Mouse (Mus musculus) layer of hippocampus, adult 18-20 months (tissue): Measurements from ENCODE around the gene Btbd9. TPM values are rescaled to one million over a fixed set of nuclear protein-coding genes. Genes with fewer than 3 reads are reported as not detected.

Experiments used
- DNase-seq, 2 experiments: peaks; one replicate each; pipeline ENCODE4 v3.0.0; 2022; ENCODE audit warnings: low spot score in 2 of 2
- total RNA-seq, 2 experiments: library from RNA; stranded (reverse); gene quantifications; 2 replicates each; pipeline ENCODE4 v1.2.3; 2021

The Btbd9 gene
- total RNA-seq, 2 experiments from 2014 or later: 153 to 166 TPM

DNA sequence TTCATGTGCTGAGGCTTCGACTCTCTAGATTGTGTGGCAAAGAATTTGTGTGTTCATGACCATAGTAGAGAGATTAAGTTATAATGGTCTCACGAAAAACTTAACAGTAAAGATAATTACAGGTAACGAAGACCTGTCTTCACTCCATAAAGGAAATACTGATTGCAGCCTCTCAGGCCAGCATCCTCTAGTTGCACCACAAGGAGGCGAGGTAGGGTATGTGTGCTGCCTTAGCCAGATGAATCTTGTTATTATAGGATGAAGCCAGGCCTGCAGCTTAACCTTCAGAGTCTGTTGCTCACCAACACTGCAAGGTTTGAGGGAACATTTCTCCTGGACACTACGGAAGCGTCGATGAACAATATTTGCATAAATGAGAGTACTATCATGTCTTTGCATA lies 170.3 kb downstream of the Btbd9 start:
- DNase-seq: no peak

DNA sequence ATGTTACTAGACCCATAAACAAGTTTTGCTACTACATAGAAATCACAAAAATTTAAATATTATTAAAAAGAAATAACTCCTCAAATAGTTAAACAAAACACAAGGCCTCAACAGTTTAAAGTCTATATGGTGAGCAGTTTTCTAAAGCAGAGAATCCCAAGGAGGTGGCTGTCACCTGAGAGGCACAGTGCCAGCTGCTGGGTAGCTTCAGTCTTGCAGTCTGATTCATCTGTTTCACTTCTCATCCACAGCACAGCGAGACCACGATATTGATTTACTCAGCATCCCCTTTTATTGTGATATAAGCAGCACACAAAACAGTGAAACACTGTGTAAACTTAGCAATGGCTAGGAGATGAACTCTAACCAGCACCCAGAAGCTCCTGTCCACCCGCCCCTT lies 173.4 kb downstream of the Btbd9 start:
- no peak for DNase-seq

GRCm38 (mm10) chr17:30395261-30395660 lies 181.0 kb downstream of the Btbd9 start:
- DNase-seq: no peak

GRCm38 (mm10) chr17:30392031-30392430 lies 184.3 kb downstream of the Btbd9 start:
- no peak for DNase-seq

GRCm38 (mm10) chr17:30391220-30391619 lies 185.1 kb downstream of the Btbd9 start:
- DNase-seq: peak in 1 of 2 experiments; percentile 75

DNA sequence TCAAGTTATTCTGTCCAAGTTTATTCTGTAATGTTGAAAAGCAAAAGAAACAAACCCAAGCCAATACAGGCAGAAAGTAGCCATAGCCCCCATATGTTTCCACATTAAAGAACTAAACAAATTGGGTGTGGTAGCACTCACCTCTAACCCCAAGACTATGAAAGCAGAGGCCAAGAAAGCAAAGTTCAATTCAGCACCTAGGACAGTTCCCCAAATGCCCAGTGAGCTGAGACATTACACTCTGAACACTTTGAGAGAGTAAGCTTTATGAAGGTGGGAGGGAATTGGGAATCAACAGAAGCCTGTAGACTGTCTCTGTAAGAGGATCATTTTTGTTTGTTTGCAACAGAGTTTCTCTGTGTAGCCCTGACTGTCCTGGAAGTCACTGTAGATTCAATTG lies 186.6 kb downstream of the Btbd9 start:
- no peak for DNase-seq

DNA sequence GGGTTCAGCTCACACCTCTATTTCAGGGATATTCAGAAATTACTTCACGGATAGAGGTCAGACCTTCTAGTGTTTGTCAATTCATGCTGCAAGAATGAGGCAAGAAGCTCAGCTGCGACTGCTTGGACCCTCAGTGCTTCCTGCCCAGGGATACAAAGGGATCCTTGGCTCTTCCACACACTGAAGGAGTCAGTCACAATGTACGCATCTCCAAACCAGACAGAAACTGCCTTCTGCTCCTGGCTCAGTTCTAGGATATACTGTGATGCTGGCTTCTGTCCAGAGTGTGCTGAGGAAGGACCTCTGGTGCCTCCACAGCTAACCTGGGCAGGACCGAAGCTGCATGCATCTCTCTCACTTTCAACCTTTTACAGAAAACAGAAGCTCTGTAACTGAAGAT lies 187.5 kb downstream of the Btbd9 start:
- DNase-seq: peak in 1 of 2 experiments; percentile 71

DNA sequence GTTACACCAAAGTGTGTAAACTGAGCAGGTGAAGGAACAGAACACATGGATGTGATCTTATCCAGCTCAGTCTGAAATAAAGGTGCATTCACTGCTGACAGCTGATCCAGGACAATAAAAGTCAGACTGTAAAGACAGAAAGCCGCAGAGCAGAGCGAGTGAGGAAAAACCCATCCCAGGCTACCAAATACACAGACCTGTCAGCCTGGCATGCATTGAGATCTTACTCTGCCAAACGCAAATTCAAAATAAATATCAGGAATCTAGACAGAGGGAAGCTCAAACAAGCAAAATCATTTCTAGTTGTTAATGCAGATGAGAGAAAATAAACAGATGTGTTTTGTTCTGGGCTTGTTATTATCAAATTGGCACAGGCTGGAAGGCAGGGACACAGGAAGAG lies 187.9 kb downstream of the Btbd9 start:
- DNase-seq: no peak

- no peak for DNase-seq
Measured at GRCm38 (mm10) chr17:30386241-30386640, 190.0 kb downstream of the Btbd9 start.

DNA sequence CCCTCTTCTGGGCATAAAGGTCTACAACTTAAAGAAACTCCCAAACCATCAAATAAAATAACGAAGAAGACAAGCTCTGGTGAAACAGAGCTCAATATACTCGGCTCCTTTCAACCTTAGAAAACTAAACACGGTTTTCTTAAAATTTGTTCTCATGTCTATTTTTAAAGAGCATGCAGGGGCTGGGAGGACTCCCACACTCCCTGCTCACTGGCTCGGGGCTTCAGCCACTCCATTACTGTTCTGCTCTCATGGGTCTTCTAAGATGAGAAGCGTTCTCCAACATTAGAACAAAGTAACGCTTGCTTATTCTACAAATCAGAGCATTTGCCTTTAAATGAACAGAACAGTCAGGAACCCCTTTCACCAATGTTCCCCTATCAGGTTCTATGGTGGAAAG lies 192.6 kb downstream of the Btbd9 start:
- DNase-seq: no peak

- DNase-seq: no peak
Measured at GRCm38 (mm10) chr17:30378221-30379010, 197.9 kb downstream of the Btbd9 start.

- DNase-seq: no peak
Measured at GRCm38 (mm10) chr17:30377754-30378153, 198.5 kb downstream of the Btbd9 start.

DNA sequence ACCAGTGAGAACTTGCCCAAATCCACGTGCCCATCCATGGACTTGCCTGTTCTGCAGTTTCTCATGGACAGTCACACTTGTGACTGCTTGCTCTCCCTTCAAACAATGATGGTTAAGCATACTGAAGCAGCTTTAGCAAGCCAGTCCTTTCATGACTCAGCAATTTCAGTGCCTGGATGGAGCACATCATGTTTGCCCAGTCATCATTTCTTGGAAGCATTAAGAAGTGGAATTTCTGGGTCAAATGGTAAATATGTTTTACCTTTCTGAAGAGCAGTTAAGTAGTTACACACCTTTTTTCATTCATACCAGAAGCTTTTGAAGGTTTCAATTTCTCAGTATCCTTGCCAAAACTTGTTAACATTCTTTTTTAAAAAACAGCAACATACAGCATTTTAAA lies 201.2 kb downstream of the Btbd9 start:
- DNase-seq: no peak

DNA sequence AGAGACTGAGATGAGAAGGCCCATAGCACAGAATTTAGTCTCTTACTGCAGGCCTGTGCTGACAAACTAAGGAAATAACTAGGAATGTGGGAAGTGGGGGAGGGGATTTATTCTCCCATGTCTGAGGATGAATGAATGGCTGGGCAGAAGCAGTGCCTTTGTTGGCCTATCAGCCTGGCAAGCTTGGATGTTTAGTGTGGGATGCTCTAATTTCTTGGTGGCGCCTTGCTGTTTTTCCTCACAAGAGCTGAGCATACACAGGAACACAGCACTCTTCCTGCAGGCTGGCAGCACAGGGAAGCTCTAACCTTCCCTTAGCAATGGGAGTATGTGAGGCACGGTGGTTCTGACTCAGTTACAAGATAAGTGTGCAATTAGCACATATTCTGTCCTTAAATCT lies 207.7 kb downstream of the Btbd9 start:
- DNase-seq: no peak

- DNase-seq: no peak
Measured at GRCm38 (mm10) chr17:30364701-30365100, 211.6 kb downstream of the Btbd9 start.

- no peak for DNase-seq
Measured at GRCm38 (mm10) chr17:30363365-30363764, 212.9 kb downstream of the Btbd9 start.

- no peak for DNase-seq
Measured at GRCm38 (mm10) chr17:30360654-30361053, 215.6 kb downstream of the Btbd9 start.

DNA sequence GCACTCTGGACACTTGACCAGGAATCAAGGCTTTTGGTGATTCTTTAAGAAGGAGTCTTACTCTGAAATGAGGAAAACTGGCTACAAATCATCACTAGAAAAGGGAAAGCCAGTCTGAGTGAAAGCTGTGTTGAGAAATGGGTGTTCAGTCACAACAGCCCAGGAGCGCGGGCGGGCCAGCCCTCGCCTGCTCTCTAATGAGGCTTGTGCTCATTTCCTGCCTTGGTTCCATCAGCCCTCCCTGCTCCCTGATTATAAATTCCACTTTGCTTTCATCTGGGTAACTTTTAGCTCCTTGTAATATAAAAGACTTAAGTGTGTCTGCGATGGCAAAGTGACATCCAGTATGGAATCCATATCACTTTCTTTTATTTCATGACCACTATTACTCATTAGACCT lies 216.9 kb downstream of the Btbd9 start:
- DNase-seq: peak in 1 of 2 experiments; percentile 77

- no peak for DNase-seq
Measured at GRCm38 (mm10) chr17:30355431-30355830, 220.9 kb downstream of the Btbd9 start.

- no peak for DNase-seq
Measured at GRCm38 (mm10) chr17:30354381-30354780, 221.9 kb downstream of the Btbd9 start.

DNA sequence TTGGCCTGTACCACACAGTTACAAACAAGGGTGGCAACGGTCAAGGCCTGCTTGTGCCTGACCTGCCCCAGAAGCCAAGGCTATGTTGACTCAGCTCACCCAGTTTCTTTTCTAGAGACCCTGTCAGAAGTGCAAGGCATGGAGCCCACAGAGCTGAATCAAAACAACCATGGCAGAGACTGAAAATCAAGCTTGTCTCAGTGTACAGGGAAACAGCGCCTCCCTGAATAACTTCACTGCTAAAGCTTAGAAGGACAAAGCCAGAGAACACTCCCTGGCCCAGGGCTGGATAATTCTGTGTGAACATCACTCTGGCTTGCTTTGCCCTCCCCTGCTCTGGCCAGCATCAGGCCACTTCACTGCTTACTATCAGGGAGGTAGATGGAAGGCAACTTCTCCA lies 228.3 kb downstream of the Btbd9 start:
- DNase-seq: no peak

GRCm38 (mm10) chr17:30347101-30347613 lies 229.1 kb downstream of the Btbd9 start:
- DNase-seq: no peak

- DNase-seq: no peak
Measured at GRCm38 (mm10) chr17:30345008-30345407, 231.3 kb downstream of the Btbd9 start.
